Mouse (Mus musculus): ENCODE results near the gene Lrp6.

The Lrp6 gene

GRCm38 (mm10) chr6:134533021-134533420 is 33.7 kb downstream of the Lrp6 start:
- no peak for DNase-seq (ENCODE audit: low read depth, low spot score)

- no peak for DNase-seq (ENCODE audit: low read depth, low spot score)
Observed at GRCm38 (mm10) chr6:134531950-134532349, 34.8 kb downstream of the Lrp6 start.

- no peak for DNase-seq (ENCODE audit: low read depth, low spot score)
Observed at GRCm38 (mm10) chr6:134529340-134529739, 37.4 kb downstream of the Lrp6 start.

GRCm38 (mm10) chr6:134528396-134528795 is 38.4 kb downstream of the Lrp6 start:
- no peak for DNase-seq (ENCODE audit: low read depth, low spot score)

GRCm38 (mm10) chr6:134527596-134528128 is 39.1 kb downstream of the Lrp6 start:
- DNase-seq (ENCODE audit: low read depth, low spot score) = no peak

- DNase-seq (ENCODE audit: low read depth, low spot score) = no peak
Observed at GRCm38 (mm10) chr6:134526821-134527595, 39.8 kb downstream of the Lrp6 start.

- no peak for DNase-seq (ENCODE audit: low read depth, low spot score)
Observed at GRCm38 (mm10) chr6:134526275-134526674, 40.5 kb downstream of the Lrp6 start.

GRCm38 (mm10) chr6:134521411-134521810 is 45.4 kb downstream of the Lrp6 start:
- DNase-seq (ENCODE audit: low read depth, low spot score) = no peak

GRCm38 (mm10) chr6:134520821-134521220 is 45.9 kb downstream of the Lrp6 start:
- DNase-seq (ENCODE audit: low read depth, low spot score) = no peak

- DNase-seq (ENCODE audit: low read depth, low spot score) = no peak
Observed at GRCm38 (mm10) chr6:134518450-134518849, 48.3 kb downstream of the Lrp6 start.

GRCm38 (mm10) chr6:134517141-134517540 is 49.6 kb downstream of the Lrp6 start:
- no peak for DNase-seq (ENCODE audit: low read depth, low spot score)

- no peak for DNase-seq (ENCODE audit: low read depth, low spot score)
Observed at GRCm38 (mm10) chr6:134515416-134515815, 51.3 kb downstream of the Lrp6 start.

- DNase-seq (ENCODE audit: low read depth, low spot score) = no peak
Observed at GRCm38 (mm10) chr6:134513896-134514510, 52.8 kb downstream of the Lrp6 start.

GRCm38 (mm10) chr6:134513011-134513410 is 53.8 kb downstream of the Lrp6 start:
- DNase-seq (ENCODE audit: low read depth, low spot score) = no peak

GRCm38 (mm10) chr6:134512478-134512877 is 54.3 kb downstream of the Lrp6 start:
- no peak for DNase-seq (ENCODE audit: low read depth, low spot score)

GRCm38 (mm10) chr6:134511118-134511517 is 55.6 kb downstream of the Lrp6 start:
- no peak for DNase-seq (ENCODE audit: low read depth, low spot score)

- DNase-seq (ENCODE audit: low read depth, low spot score) = no peak
Observed at GRCm38 (mm10) chr6:134510280-134510679, 56.5 kb downstream of the Lrp6 start.

GRCm38 (mm10) chr6:134509731-134510226 is 57.0 kb downstream of the Lrp6 start:
- no peak for DNase-seq (ENCODE audit: low read depth, low spot score)

- no peak for DNase-seq (ENCODE audit: low read depth, low spot score)
Observed at GRCm38 (mm10) chr6:134504866-134505265, 61.9 kb downstream of the Lrp6 start.

- DNase-seq (ENCODE audit: low read depth, low spot score) = no peak
Observed at GRCm38 (mm10) chr6:134502335-134502734, 64.4 kb downstream of the Lrp6 start.

GRCm38 (mm10) chr6:134500381-134501162 is 66.2 kb downstream of the Lrp6 start:
- no peak for DNase-seq (ENCODE audit: low read depth, low spot score)

GRCm38 (mm10) chr6:134499089-134499488 is 67.7 kb downstream of the Lrp6 start:
- no peak for DNase-seq (ENCODE audit: low read depth, low spot score)
